Mouse (Mus musculus): ENCODE data around the gene Tubgcp4. TPM values are rescaled to one million over a fixed set of nuclear protein-coding genes. Genes with fewer than 3 reads are reported as not detected.

Gene Tubgcp4
- total and polyA plus RNA-seq, 2 experiments from 2014 or later, result 23.0 to 35.8 TPM

DNA sequence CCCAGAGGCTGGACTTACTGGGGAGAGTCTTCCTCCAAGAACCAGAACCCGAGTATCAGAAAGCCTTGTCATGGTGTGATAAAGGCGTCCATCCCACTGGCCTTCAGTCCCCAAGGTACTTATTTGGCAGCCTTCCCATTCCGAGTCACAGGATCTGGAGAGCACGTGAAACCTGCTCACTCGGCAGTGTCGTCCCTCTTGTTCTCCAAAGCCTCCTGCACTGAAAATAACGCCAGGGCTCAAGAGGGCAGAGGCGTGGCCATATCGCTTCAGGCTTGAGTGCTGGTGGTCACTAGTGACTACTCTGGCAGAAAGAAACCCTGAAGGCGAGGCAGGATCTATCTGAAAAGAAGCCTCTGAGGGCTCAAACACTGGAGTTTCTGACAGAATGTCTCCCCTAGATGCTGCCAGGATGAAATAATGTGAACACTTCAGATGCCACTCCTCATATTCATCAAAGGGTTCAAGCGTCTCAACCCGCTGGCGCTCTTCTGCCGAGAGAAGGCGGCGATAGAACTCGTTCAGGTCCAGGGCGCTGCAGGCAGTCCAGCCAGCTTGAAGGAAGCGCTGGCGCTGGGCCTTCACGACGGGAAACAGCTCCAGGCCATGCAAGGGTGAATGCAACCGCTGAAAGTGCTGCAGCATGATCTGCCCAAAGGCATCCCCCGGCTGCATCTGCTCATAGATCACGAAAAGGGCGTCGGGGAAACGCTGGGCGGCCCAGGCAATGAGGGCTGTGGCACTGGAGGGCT, 31.0 kb upstream of the Tubgcp4 start:
- no peak for TF ChIP-seq CTCF (IDR thresholded peaks at IDR 0.05)
- peak overlapping the region; percentile 52 for H3K4me3 ChIP-seq (ENCODE audit: low read depth, low read length)
- peak overlapping the region; percentile 68 for H3K9ac ChIP-seq (replicated peaks; ENCODE audit: low read length, poor library complexity, severe bottlenecking)
- WGBS, result 35% methylated on average over 29 of the region's 29 CpGs
- H3K27me3 ChIP-seq (ENCODE audit: insufficient read depth, low read length), result no peaks in the 10 kb centered on the region
- H3K27ac ChIP-seq (ENCODE audit: low read depth, low read length), result peak overlapping the region; percentile 97
- H3K36me3 ChIP-seq (ENCODE audit: insufficient read depth, low read length), result 0 out of 2 replicates have a peak, but pooled peaks cover 6% of the 10 kb centered on the region
- H3K9me3 ChIP-seq (ENCODE audit: low read length), result no peaks in the 10 kb centered on the region
- peak overlapping the region; percentile 80 for H3K4me2 ChIP-seq (ENCODE audit: low read depth, low read length, poor library complexity, severe bottlenecking)
- H3K4me1 ChIP-seq (ENCODE audit: insufficient read depth, low read length), result peaks cover 10% of the 10 kb centered on the region; the same call in 1 of the 2 replicates
- ATAC-seq (ENCODE audit: low FRiP score) (no peak), DNase-seq (ENCODE audit: low spot score) (peak; percentile 47)

DNA sequence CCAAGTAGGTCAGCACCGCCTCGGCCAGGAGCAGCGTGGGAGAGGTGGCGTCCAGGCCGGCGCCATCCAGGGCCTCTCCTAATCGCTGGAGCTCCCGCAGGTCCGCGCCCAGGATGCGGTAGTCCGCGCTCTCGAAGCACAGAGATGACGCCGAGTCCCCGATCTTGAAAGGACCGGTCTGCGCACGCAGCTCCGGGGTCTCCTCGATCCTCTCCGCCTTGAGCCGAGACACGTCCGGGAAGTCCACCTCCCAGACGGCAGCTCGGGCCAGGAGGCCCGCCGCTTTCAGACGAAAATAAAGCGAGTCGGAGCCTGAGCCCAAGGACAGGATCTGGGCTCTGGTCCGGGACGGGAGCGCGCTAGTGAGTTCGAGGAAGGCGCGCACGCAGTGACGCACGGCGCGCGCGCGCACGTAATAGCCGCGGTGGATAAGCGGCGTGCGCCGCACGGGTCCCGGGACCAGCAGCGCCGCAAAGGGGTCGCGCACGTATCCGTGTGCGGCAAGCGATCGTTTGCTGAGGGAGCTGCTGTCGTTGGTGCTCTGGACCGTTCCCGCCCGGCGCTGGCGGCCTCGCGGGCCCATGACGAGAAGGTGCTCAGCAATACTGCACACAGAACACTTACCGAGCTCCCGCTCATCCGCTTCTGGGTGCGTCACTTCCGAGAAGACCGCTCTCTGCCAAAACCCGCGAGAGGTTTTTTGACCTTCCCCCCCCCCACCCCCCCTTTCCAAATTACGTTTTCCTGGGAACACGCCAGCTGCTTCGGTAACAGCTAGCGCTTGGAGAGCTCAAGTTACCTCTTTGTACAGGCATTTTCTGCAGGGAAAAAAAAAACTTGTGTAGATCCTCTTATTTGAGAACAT, 30.2 kb upstream of the Tubgcp4 start, which contains the start of the genes Adal and Lcmt2:
TSS of gene Adal (plus strand) at position 411 of the 865 bp plus-strand sequence.
TSS of gene Lcmt2 (minus strand) at position 636 of the 865 bp plus-strand sequence.
- Histone ChIP-seq H3K4me2 (ENCODE audit: low read depth, low read length, poor library complexity, severe bottlenecking) (peak within 1 kb of the TSS; percentile 80), H3K27ac (ENCODE audit: low read depth, low read length) (peak within 1 kb of the TSS; percentile 97), H3K9ac (replicated peaks; ENCODE audit: low read length, poor library complexity, severe bottlenecking) (peak within 1 kb of the TSS; percentile 68), H3K36me3 (ENCODE audit: insufficient read depth, low read length) (0 out of 2 replicates have a peak, but pooled peaks cover 9% of the 10 kb centered on the region), H3K27me3 (ENCODE audit: insufficient read depth, low read length) (no peaks in the 10 kb centered on the region), H3K4me1 (ENCODE audit: insufficient read depth, low read length) (peaks cover 10% of the 10 kb centered on the region; the same call in 1 of the 2 replicates), H3K9me3 (ENCODE audit: low read length) (no peaks in the 10 kb centered on the region), H3K4me3 (ENCODE audit: low read depth, low read length) (peak within 1 kb of the TSS; percentile 52)
- ATAC-seq (ENCODE audit: low FRiP score) (peak; percentile 95), DNase-seq (ENCODE audit: low spot score) (peak; percentile 95)
- WGBS, result under 1% methylated on average over 85 of the region's 87 CpGs
- no peak for TF ChIP-seq CTCF (IDR thresholded peaks at IDR 0.05)

DNA sequence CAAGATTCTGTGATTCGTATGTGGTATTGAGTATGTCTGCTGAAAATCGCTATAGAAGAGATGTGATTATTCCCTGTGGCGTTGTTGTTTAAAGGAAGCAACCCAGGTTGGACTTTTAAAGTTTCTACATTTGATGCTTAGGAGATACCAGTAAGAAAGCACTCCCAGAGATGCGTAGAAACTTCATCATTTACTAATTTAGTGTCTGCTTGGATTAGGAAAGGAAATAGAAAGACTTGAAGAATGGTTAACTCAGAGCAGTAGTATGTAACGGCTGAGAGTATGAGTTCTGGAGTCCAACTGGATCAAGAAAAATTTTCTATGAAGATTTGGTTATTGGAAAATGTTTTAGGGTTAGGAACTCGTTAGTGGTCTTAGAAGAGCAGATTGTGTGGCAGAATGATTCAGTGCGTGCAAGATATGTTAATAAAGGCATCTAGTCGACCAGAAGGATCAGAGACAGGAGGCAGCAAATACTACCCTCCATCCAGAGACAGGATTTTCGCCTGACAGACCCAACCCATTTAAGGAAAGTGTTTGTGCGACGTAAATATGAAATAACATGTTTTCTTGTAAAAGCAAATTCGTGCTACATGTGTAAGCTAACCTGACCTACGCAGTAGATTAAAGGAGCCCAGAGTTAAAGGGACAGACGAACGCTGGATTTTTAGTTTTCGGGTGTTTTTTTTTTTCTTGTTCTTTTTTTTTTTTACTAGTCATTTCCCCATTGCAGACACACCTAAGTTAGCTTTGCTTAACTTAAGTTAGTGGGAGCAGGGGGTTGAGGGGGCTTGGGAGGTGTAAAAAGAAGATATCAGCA, 29.0 kb upstream of the Tubgcp4 start:
- Histone ChIP-seq H3K4me1 (ENCODE audit: insufficient read depth, low read length) (peaks cover 10% of the 10 kb centered on the region; the same call in 1 of the 2 replicates), H3K9me3 (ENCODE audit: low read length) (no peaks in the 10 kb centered on the region), H3K27ac (ENCODE audit: low read depth, low read length) (peak overlapping the region; percentile 97), H3K36me3 (ENCODE audit: insufficient read depth, low read length) (0 out of 2 replicates have a peak, but pooled peaks cover 9% of the 10 kb centered on the region), H3K9ac (replicated peaks; ENCODE audit: low read length, poor library complexity, severe bottlenecking) (peak overlapping the region; percentile 68), H3K4me3 (ENCODE audit: low read depth, low read length) (peak overlapping the region; percentile 52), H3K27me3 (ENCODE audit: insufficient read depth, low read length) (no peaks in the 10 kb centered on the region), H3K4me2 (ENCODE audit: low read depth, low read length, poor library complexity, severe bottlenecking) (peak overlapping the region; percentile 80)
- ATAC-seq (ENCODE audit: low FRiP score), result no peak
- 73% methylated on average over 16 of the region's 16 CpGs for WGBS
- no peak for DNase-seq (ENCODE audit: low spot score)
- TF ChIP-seq CTCF (IDR thresholded peaks at IDR 0.05), result no peak

DNA sequence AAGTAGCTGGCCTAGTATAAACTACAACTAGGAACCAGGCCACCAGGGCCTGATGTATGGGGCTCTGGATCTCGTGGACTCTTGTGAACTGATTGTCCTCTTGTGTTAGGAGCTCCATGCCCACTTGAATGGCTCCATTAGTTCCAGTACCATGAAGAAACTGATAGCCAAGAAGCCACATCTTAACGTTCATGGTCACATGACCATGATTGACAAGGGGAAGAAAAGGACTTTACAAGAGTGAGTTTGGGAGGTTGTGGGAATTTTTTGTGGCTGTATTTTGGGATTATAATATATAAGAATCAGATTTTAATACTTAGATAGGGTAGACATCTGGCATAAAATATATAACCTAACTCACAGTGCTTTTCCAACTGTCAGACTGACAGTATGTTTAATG, 28.0 kb upstream of the Tubgcp4 start:
- Histone ChIP-seq H3K4me3 (ENCODE audit: low read depth, low read length) (no peak overlapping the region), H3K4me2 (ENCODE audit: low read depth, low read length, poor library complexity, severe bottlenecking) (no peak overlapping the region), H3K9ac (replicated peaks; ENCODE audit: low read length, poor library complexity, severe bottlenecking) (no peak overlapping the region), H3K36me3 (ENCODE audit: insufficient read depth, low read length) (0 out of 2 replicates have a peak, but pooled peaks cover 9% of the 10 kb centered on the region), H3K27me3 (ENCODE audit: insufficient read depth, low read length) (no peaks in the 10 kb centered on the region), H3K9me3 (ENCODE audit: low read length) (no peaks in the 10 kb centered on the region), H3K4me1 (ENCODE audit: insufficient read depth, low read length) (peaks cover 10% of the 10 kb centered on the region; the same call in 1 of the 2 replicates), H3K27ac (ENCODE audit: low read depth, low read length) (no peak overlapping the region)
- DNase-seq (ENCODE audit: low spot score) (no peak), ATAC-seq (ENCODE audit: low FRiP score) (no peak)
- 33% methylated on average over 2 of the region's 2 CpGs for WGBS
- no peak for TF ChIP-seq CTCF (IDR thresholded peaks at IDR 0.05)

DNA sequence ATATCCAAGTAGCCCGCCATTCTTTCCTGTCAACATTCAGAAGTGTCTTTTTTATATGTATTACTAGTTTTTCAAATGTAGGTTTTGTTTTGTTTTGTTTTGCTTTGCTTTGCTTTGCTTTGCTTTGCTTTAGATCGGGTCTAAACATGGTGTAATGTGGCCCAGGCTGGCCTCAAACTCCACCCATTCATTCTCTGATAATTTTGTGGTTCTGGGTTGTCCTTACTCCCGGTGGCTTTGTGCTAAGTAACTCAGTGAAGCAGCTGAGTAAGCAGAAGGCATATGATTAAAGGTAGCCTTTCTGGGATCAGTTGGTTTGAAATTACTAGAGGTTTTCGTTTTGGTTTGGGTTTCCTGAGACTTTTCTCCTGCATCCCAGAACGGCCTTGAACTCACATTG, 20.8 kb upstream of the Tubgcp4 start:
- Histone ChIP-seq H3K27ac (ENCODE audit: low read depth, low read length) (no peak overlapping the region), H3K27me3 (ENCODE audit: insufficient read depth, low read length) (no peaks in the 10 kb centered on the region), H3K4me1 (ENCODE audit: insufficient read depth, low read length) (no peaks in the 10 kb centered on the region), H3K36me3 (ENCODE audit: insufficient read depth, low read length) (peaks cover 21% of the 10 kb centered on the region), H3K9ac (replicated peaks; ENCODE audit: low read length, poor library complexity, severe bottlenecking) (no peak overlapping the region), H3K9me3 (ENCODE audit: low read length) (no peaks in the 10 kb centered on the region), H3K4me2 (ENCODE audit: low read depth, low read length, poor library complexity, severe bottlenecking) (no peak overlapping the region), H3K4me3 (ENCODE audit: low read depth, low read length) (no peak overlapping the region)
- ATAC-seq (ENCODE audit: low FRiP score), result no peak
- TF ChIP-seq CTCF (IDR thresholded peaks at IDR 0.05), result no peak
- no peak for DNase-seq (ENCODE audit: low spot score)
- 90% methylated on average over 5 of the region's 5 CpGs for WGBS
